Mouse (Mus musculus) MEL-GATA-1-ER (cell line): Measurements from ENCODE around the gene Etv2.

Experiments used
- DNase-seq: peaks from one replicate; pipeline ENCODE4 v3.0.0-alpha.2; 2012; ENCODE audit warnings: low read depth; ENCODE audit errors: extremely low read depth

The Etv2 gene

DNA sequence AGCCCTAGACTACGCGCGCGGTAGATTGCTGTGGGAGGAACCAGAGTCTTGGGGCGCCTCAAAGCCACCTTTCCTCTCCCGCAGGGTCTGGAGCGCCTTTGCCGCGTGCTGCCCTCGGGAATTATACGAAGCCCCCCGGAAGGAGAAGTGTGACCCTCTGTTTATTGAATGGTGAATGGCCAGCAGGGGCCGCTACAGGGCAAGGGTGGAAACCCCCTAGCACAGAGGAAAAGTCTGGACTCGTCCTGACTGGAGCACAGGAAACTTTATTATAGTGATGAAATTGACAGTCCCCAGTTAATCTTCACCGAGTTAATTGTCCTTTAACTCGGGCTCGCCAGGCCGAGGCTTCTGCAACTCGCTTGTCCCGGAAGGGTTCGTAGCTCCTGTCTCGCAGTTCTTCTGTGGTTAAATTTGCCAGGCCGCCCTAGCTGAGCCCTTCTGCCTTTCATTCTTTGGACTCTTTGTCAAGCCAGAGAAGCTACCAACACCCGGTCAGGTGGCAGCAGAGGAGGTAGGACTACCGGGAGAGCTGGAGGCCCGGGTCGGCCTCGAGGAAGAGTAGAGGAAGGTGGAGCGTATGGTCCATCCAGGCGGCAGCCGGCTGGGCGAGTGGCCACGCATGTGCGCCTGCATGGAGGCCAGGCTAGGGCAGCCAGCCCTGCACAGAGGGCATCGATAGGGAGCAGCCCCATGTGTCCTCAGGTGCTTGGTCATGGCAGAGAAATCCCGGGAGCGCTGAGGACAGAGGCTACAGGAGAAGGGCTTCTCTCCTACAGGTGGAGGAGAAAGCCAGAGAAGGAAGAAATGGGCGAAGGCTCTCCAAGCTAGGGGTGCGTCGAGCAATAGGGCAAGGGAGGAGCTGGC is 46.0 kb downstream of the Etv2 start:
- DNase-seq: peak; percentile 57

DNA sequence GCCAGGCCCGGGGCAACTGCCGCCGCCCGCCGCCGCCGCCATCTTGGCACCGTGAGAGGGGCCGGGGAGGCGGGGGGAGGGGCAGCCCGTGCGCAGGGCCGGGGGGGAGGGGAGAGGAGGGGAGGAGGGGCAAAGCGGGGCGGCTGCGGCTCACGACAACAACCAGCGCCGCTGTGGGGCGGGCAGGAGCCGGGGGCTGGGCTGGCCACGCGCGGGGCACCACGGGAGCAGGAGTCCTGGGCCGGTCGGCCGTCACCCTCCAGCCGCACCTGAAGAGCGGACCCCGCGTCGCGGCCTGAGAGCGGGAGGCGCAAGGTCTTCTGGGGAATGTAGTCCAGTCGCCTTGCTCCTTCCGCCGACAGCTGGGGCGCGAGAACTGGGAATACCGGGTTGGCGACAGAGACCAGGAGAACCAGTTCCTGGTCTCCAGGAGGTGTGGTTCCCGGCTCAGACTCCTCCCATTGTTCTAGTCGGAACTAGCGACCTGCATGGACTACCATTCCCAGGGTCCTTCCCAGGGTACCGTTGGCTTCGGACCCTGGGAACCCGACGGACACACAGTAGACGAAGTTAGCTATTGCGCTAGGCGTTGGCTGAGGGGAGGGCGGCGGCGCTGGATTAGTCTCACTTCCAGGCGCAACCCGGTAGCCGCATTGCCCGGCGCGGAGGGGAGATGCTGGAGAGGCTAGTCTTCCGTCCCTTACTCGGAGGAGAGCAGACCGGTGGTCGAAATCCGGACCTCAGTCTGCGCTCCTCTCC is 46.8 kb downstream of the Etv2 start, which contains the start of gene Kmt2b:
TSS of gene Kmt2b (minus strand) at position 51 of the 759 bp plus-strand sequence.
- DNase-seq: peak; percentile 92

DNA sequence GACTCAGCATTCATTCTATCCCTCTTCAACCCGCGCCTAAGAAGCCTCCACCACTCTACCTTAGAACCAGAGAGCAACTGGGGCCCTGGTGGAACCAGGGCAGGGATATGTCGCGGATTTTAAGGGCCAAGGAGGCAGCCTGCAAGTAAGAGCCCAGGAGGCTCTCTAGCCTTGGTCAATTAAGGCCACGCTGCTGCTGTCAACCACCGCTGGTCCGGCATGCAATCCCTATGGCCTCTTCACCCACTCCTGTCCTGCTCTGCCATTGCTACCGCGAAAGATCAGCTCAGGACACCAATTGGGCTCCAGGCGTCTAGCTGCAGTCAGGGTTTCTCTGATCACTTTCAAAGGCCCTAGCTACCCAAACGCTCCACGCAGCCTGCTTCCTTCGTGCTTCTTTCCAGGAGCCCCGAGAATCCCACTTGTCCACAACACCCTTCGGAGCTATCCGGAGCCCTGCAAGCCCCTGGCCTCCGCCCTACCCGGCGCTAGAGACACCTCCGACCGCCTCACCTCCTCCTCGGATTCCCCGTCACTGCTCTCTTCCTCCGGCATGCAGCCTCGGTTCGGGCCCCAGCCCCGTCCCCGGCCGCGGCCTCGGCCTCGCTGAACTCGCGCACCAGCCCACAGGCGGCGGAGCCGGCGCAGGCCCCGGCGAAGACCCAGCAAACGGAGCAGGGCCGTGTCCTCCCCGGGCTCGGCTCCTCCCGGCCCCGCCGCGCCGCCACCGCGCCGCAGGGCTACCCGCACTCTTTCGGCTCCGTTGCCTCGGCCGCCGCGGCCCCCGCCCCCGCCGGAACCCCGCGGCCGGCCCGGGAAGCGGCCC is 47.6 kb downstream of the Etv2 start:
- DNase-seq: no peak

DNA sequence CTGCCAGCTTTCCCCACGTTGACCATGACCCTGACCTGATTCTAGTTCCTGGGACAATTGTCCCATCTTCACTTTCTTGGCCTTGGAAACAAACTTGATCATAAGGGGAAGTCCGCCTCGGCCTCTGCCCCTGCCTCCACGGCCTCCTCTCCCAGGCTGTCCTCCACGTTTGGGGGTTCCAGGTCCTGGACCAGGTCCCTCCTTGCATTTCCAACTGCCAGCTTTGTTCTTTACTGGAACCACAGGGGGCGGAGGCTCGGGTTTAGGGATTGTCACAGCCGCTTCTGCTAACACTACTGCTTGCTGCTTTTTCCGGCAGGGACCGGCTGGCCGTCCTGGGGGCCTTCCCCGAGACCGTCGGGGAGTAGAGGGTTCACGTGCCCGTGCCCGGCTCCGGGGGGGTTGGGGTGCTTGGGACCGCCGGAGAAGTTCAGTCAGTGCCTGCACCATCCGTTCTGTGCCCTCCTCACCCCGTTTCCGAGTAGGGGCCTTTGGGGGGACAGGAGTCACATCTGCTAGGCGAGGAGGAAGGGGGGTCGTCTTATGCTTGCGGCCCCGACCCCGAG is 49.1 kb downstream of the Etv2 start:
- no peak for DNase-seq

DNA sequence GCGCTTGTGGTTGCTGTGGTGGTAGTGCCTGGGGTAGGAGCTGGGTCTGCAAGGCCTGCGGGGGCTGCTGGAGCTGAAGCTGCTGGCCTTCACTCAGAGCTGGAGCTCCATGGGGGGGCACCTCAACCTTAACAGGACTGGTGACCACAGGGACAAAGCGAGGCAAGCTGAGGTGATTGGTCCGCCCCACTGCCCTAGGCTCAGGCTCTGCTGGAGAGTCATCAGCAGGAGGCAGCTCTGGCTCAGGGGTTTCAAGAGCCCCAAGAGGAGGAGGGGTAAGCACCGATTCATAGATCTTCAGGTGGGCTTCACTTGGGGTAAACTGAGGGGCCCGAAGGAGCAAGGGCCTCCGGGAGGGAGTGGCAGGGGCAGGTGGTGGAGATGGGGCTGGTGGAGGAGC is 50.5 kb downstream of the Etv2 start:
- DNase-seq: no peak

DNA sequence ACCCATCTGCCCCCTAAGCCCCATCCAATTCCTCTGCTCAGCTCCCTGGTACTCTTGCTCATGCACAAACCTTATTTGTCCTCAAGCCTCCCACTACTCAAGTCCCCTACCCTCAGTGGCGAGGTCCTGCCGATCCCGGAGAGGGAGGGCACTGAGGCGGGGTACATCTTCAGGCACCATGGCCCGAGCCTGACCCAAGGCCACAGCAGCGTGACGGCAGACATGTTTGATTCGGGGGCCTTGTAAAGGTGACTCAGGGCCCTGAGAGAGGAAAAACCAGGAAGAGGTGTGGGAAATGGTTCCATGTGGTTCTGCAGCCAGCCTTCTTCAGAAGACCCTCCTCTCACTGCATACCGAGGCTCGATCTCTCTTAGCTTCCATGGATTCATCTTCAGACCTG is 51.3 kb downstream of the Etv2 start:
- no peak for DNase-seq
